Mouse (Mus musculus) lung, postnatal 0 days (tissue): ENCODE measurements around the gene Fam172a.

ENCODE experiments used
- CTCF ChIP-seq: IDR thresholded peaks from 2 replicates; pipeline ENCODE4 v1.5.1; 2016; ENCODE audit warnings: antibody characterized with exemption, mild to moderate bottlenecking
- EP300 ChIP-seq: IDR thresholded peaks from 2 replicates; pipeline ENCODE4 v1.6.1; 2016; ENCODE audit warnings: antibody characterized with exemption, mild to moderate bottlenecking, control low read depth

GRCm38 (mm10) chr13:78213155-78213554 lies 511.3 kb downstream of the Fam172a start:
- TF ChIP-seq CTCF (no peak), EP300 (no peak)
